In the genomic region with DNA sequence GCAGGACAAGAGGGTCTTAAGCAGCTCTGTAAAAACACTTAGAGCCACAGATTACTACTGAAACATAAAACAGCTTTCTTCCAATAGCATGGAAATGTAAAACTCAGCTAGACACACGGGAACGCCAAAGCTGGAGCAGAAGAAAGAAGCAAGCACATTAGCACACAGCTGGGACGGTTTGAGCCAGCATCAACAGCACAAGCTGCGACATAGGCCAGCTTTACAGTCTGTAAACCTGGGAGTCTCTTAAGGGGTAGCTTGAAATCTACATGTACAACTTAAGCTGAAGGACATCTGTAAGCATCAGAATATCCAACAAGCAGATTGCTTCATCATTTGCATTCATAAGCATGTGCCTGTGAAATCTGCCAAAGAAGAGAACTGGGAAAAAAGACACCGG, we compare ENCODE assay signal across 26 mouse cellular contexts.
DNase-seq lines count a peak whose midpoint lies in the region; ATAC-seq and TF ChIP-seq lines count a peak whose summit lies in the region.
"Had no signal": no experiment of that assay in that cellular context is flagged by ENCODE, and none has a peak within 500 bp of the region (broad histone marks: within the 10 kb centered on the region; RNA-seq: fewer than 3 reads in every experiment).

No protein-coding gene starts in this region.

- 42% methylated on average over 5 of the region's 5 CpGs for WGBS in forebrain, postnatal 0 days
- 77% methylated on average over 5 of the region's 5 CpGs for WGBS in forebrain, embryonic 13.5 days
- 38% methylated on average over 5 of the region's 5 CpGs for WGBS in limb, embryonic 13.5 days
- 71% methylated on average over 5 of the region's 5 CpGs for WGBS in hindbrain, postnatal 0 days

- peak; percentile 11 for DNase-seq in forebrain, postnatal 0 days
- peak; percentile 14 for DNase-seq in adipocyte (ENCODE audit: low spot score)
- no peak for DNase-seq in lung, postnatal 36 days
- DNase-seq in hindbrain, postnatal 0 days (ENCODE audit: low spot score) = no peak
- DNase-seq: adrenal gland, adult 2 months; adrenal gland, postnatal 14 days; B cell, adult 2 months; cerebellum, adult 11-12 months; cerebellum, adult 8-10 months; cerebellum, postnatal 10 days; cerebellum, postnatal 36 days; embryo, embryonic 11 days; gastrocnemius, adult 2 months; gastrocnemius, postnatal 14 days; heart, adult 11 months had no signal

- no peak overlapping the region for H3K9ac ChIP-seq in forebrain, postnatal 0 days
- no peak overlapping the region for H3K9ac ChIP-seq in forebrain, embryonic 13.5 days
- H3K9ac ChIP-seq in limb, embryonic 13.5 days = no peak overlapping the region
- H3K9ac ChIP-seq in hindbrain, postnatal 0 days (replicated peaks; ENCODE audit: low read length) = no peak overlapping the region
- H3K9ac ChIP-seq: embryonic facial prominence, embryonic 15.5 days; forebrain, embryonic 15.5 days; hindbrain, embryonic 13.5 days had no signal

- H3K27ac ChIP-seq in forebrain, postnatal 0 days (ENCODE audit: low read depth, low read length) = no peak overlapping the region
- no peak overlapping the region for H3K27ac ChIP-seq in forebrain, embryonic 13.5 days
- 0 out of 2 replicates have a peak overlapping the region, but pooled peaks have one; percentile 35 for H3K27ac ChIP-seq in limb, embryonic 13.5 days
- H3K27ac ChIP-seq in hindbrain, postnatal 0 days = no peak overlapping the region
- H3K27ac ChIP-seq: embryonic facial prominence, embryonic 15.5 days; forebrain, embryonic 15.5 days; gastrocnemius, adult 2 months; hindbrain, embryonic 13.5 days had no signal

- peak; percentile 69 for ATAC-seq in forebrain, postnatal 0 days
- no peak for ATAC-seq in forebrain, embryonic 13.5 days
- peak; percentile 58; the same call in 1 of the 2 replicates for ATAC-seq in limb, embryonic 13.5 days (ENCODE audit: low FRiP score, low read depth)
- no peak for ATAC-seq in hindbrain, postnatal 0 days
- ATAC-seq: forebrain, embryonic 15.5 days; hindbrain, embryonic 16.5 days; inflammation-experienced regulatory T-cells, adult 6 months; intestine, embryonic 16.5 days; Patski had no signal

- H3K4me1 ChIP-seq in forebrain, postnatal 0 days (ENCODE audit: insufficient read depth) = no peaks in the 10 kb centered on the region
- peaks cover 11% of the 10 kb centered on the region for H3K4me1 ChIP-seq in forebrain, embryonic 13.5 days
- peaks cover 26% of the 10 kb centered on the region for H3K4me1 ChIP-seq in limb, embryonic 13.5 days
- H3K4me1 ChIP-seq in hindbrain, postnatal 0 days (ENCODE audit: insufficient read depth, low read length) = no peaks in the 10 kb centered on the region

- H3K9me3 ChIP-seq in forebrain, postnatal 0 days (ENCODE audit: low read length) = no peaks in the 10 kb centered on the region
- H3K9me3 ChIP-seq in forebrain, embryonic 13.5 days (replicated peaks) = no peaks in the 10 kb centered on the region
- no peaks in the 10 kb centered on the region for H3K9me3 ChIP-seq in limb, embryonic 13.5 days
- H3K9me3 ChIP-seq in hindbrain, postnatal 0 days (ENCODE audit: low read length) = no peaks in the 10 kb centered on the region
- H3K9me3 ChIP-seq: embryonic facial prominence, embryonic 15.5 days; forebrain, embryonic 15.5 days; G1E; hindbrain, embryonic 13.5 days had no signal

- H3K4me2 ChIP-seq in forebrain, postnatal 0 days (ENCODE audit: low read depth) = no peak overlapping the region
- no peak overlapping the region for H3K4me2 ChIP-seq in forebrain, embryonic 13.5 days
- no peak overlapping the region for H3K4me2 ChIP-seq in limb, embryonic 13.5 days (replicated peaks)
- H3K4me2 ChIP-seq in hindbrain, postnatal 0 days (ENCODE audit: low read depth, low read length) = no peak overlapping the region
- H3K4me2 ChIP-seq: embryonic facial prominence, embryonic 15.5 days; forebrain, embryonic 15.5 days; heart, embryonic 11.5 days; hindbrain, embryonic 13.5 days had no signal

- H3K36me3 ChIP-seq in forebrain, postnatal 0 days (ENCODE audit: insufficient read depth) = no peaks in the 10 kb centered on the region
- no peaks in the 10 kb centered on the region for H3K36me3 ChIP-seq in forebrain, embryonic 13.5 days (ENCODE audit: poor library complexity, severe bottlenecking)
- no peaks in the 10 kb centered on the region for H3K36me3 ChIP-seq in limb, embryonic 13.5 days
- H3K36me3 ChIP-seq in hindbrain, postnatal 0 days (ENCODE audit: insufficient read depth, low read length) = no peaks in the 10 kb centered on the region
- H3K36me3 ChIP-seq: embryonic facial prominence, embryonic 15.5 days; forebrain, embryonic 15.5 days; G1E; hindbrain, embryonic 13.5 days had no signal

- no peaks in the 10 kb centered on the region for H3K27me3 ChIP-seq in forebrain, postnatal 0 days (ENCODE audit: insufficient read depth, low read length)
- no peaks in the 10 kb centered on the region for H3K27me3 ChIP-seq in forebrain, embryonic 13.5 days
- no peaks in the 10 kb centered on the region for H3K27me3 ChIP-seq in limb, embryonic 13.5 days
- H3K27me3 ChIP-seq in hindbrain, postnatal 0 days (ENCODE audit: insufficient read depth, low read length) = no peaks in the 10 kb centered on the region
- H3K27me3 ChIP-seq: embryonic facial prominence, embryonic 15.5 days; forebrain, embryonic 15.5 days; hindbrain, embryonic 13.5 days had no signal

- TF ChIP-seq CTCF in forebrain, postnatal 0 days (IDR thresholded peaks at IDR 0.05; ENCODE audit: low read depth) = no peak
- no peak for TF ChIP-seq CTCF in hindbrain, postnatal 0 days (IDR thresholded peaks at IDR 0.05; ENCODE audit: low read depth)

- H3K4me3 ChIP-seq in forebrain, postnatal 0 days (ENCODE audit: low read depth, low read length) = no peak overlapping the region
- no peak overlapping the region for H3K4me3 ChIP-seq in forebrain, embryonic 13.5 days
- no peak overlapping the region for H3K4me3 ChIP-seq in limb, embryonic 13.5 days
- no peak overlapping the region for H3K4me3 ChIP-seq in hindbrain, postnatal 0 days (ENCODE audit: low read length)
- H3K4me3 ChIP-seq: embryonic facial prominence, embryonic 15.5 days; forebrain, embryonic 15.5 days; gastrocnemius, adult 2 months; hindbrain, embryonic 13.5 days had no signal

Comparison
In these comparisons a context has a peak if more than half of its experiments do, and no peak if none do; other contexts are left out.
1. ATAC-seq: peak in forebrain, postnatal 0 days (single experiment) and limb, embryonic 13.5 days (single experiment); none in forebrain, embryonic 13.5 days (single experiment) and hindbrain, postnatal 0 days (single experiment).
2. DNase-seq: peak in forebrain, postnatal 0 days (single experiment) and adipocyte (single experiment); none in lung, postnatal 36 days (single experiment) and hindbrain, postnatal 0 days (single experiment).